Mouse (Mus musculus) kidney, embryonic 16.5 days (tissue): ENCODE measurements around the gene Smyd2. TPM values are rescaled to one million over a fixed set of nuclear protein-coding genes. Genes with fewer than 3 reads are reported as not detected.

Experiments
- ATAC-seq: fragments of 200-750 bp; cut with Nextera tagmentation; 2 replicates; pipeline ENCODE4 v1.8.0; 2017; ENCODE audit warnings: moderate TSS enrichment; ENCODE audit not compliant: low FRiP score, low TSS enrichment
- H3K27ac ChIP-seq: fragments of 300-500 bp; sonication (generic); 2 replicates; pipeline ENCODE4 v1.5.1; 2014; ENCODE audit warnings: low read length
- H3K27me3 ChIP-seq: fragments of 300-500 bp; sonication (generic); 2 replicates; pipeline ENCODE4 v1.6.1; 2014; ENCODE audit warnings: low read length, control low read depth, mixed read lengths; ENCODE audit not compliant: insufficient read depth
- H3K36me3 ChIP-seq: fragments of 300-500 bp; sonication (generic); 2 replicates; pipeline ENCODE4 v1.6.1; 2014; ENCODE audit warnings: low read length, control low read depth, mixed read lengths; ENCODE audit not compliant: insufficient read depth
- H3K4me1 ChIP-seq: fragments of 300-500 bp; sonication (generic); 2 replicates; pipeline ENCODE4 v1.6.1; 2014; ENCODE audit warnings: low read length, control low read depth, mixed read lengths; ENCODE audit not compliant: insufficient read depth
- H3K4me2 ChIP-seq: fragments of 300-500 bp; sonication (generic); replicated peaks from 2 replicates; pipeline ENCODE4 v1.6.1; 2014; ENCODE audit warnings: low read depth, low read length
- H3K4me3 ChIP-seq: fragments of 300-500 bp; sonication (generic); 2 replicates; pipeline ENCODE4 v1.5.1; 2014; ENCODE audit warnings: mild to moderate bottlenecking, low read length
- H3K9ac ChIP-seq: fragments of 300-500 bp; sonication (generic); replicated peaks from 2 replicates; pipeline ENCODE4 v1.6.1; 2014; ENCODE audit warnings: low read length
- H3K9me3 ChIP-seq: fragments of 300-500 bp; sonication (generic); 2 replicates; pipeline ENCODE4 v1.6.1; 2016; ENCODE audit warnings: low read length, control low read depth
- WGBS: fragments of 180-500 bp; shearing (Covaris S2); extraction: QIAGEN DNeasy Blood & Tissue Kit; methylation state at CpG from one replicate; pipeline ENCODE4 v1.1.7; 2014; 5-methylcytosine and 5-hydroxymethylcytosine counted together
- polyA plus RNA-seq: library from polyadenylated mRNA; unstranded; fragments of >200 nt; fragmentation: Nextera tagmentation; extraction: Ambion mirVana; gene quantifications from 2 replicates; pipeline ENCODE4 v1.2.1, GENCODE M21; 2015

Gene Smyd2
- polyA plus RNA-seq, 1 experiment from 2014 or later: 87.6 TPM

GRCm38 (mm10) chr1:189933480-189934202 lies 11.5 kb upstream of the Smyd2 start:
- no peak for ATAC-seq
- Histone ChIP-seq H3K9ac (no peak overlapping the region), H3K27me3 (no peaks in the 10 kb centered on the region), H3K4me2 (no peak overlapping the region), H3K27ac (no peak overlapping the region), H3K4me1 (no peaks in the 10 kb centered on the region), H3K9me3 (no peaks in the 10 kb centered on the region), H3K4me3 (no peak overlapping the region), H3K36me3 (no peaks in the 10 kb centered on the region)
- 80% methylated on average over 9 of the region's 9 CpGs for WGBS

- H3K4me2 ChIP-seq: no peak overlapping the region
- H3K27me3 ChIP-seq: no peaks in the 10 kb centered on the region
- H3K9me3 ChIP-seq: no peaks in the 10 kb centered on the region
- H3K4me1 ChIP-seq: no peaks in the 10 kb centered on the region
- no peak overlapping the region for H3K27ac ChIP-seq
- H3K4me3 ChIP-seq: no peak overlapping the region
- ATAC-seq: no peak
- H3K36me3 ChIP-seq: no peaks in the 10 kb centered on the region
- no peak overlapping the region for H3K9ac ChIP-seq
- 78% methylated on average over 7 of the region's 7 CpGs for whole genome bisulfite sequencing
Measured at GRCm38 (mm10) chr1:189932976-189933375, 10.8 kb upstream of the Smyd2 start.

- no peak for ATAC-seq
- H3K9me3 ChIP-seq: no peaks in the 10 kb centered on the region
- no peak overlapping the region for H3K4me2 ChIP-seq
- no peaks in the 10 kb centered on the region for H3K4me1 ChIP-seq
- no peaks in the 10 kb centered on the region for H3K27me3 ChIP-seq
- H3K4me3 ChIP-seq: no peak overlapping the region
- H3K9ac ChIP-seq: no peak overlapping the region
- WGBS: 67% methylated on average over 12 of the region's 12 CpGs
- no peak overlapping the region for H3K27ac ChIP-seq
- H3K36me3 ChIP-seq: no peaks in the 10 kb centered on the region
Measured at GRCm38 (mm10) chr1:189932190-189932589, 10.0 kb upstream of the Smyd2 start.

- Histone ChIP-seq H3K4me1 (no peaks in the 10 kb centered on the region), H3K27me3 (no peaks in the 10 kb centered on the region), H3K4me3 (no peak overlapping the region), H3K9ac (no peak overlapping the region), H3K4me2 (no peak overlapping the region), H3K9me3 (no peaks in the 10 kb centered on the region), H3K36me3 (no peaks in the 10 kb centered on the region), H3K27ac (no peak overlapping the region)
- WGBS: 62% methylated on average over 4 of the region's 4 CpGs
- no peak for ATAC-seq
Measured at GRCm38 (mm10) chr1:189929896-189930295, 7.7 kb upstream of the Smyd2 start.

- no peaks in the 10 kb centered on the region for H3K27me3 ChIP-seq
Measured at GRCm38 (mm10) chr1:189927644-189928043, 5.5 kb upstream of the Smyd2 start.

GRCm38 (mm10) chr1:189926279-189926678 lies 4.1 kb upstream of the Smyd2 start:
- Histone ChIP-seq H3K4me2 (no peak overlapping the region), H3K27me3 (no peaks in the 10 kb centered on the region), H3K27ac (no peak overlapping the region), H3K9me3 (no peaks in the 10 kb centered on the region), H3K4me3 (no peak overlapping the region), H3K4me1 (peaks cover 12% of the 10 kb centered on the region), H3K36me3 (no peaks in the 10 kb centered on the region), H3K9ac (no peak overlapping the region)
- ATAC-seq: no peak
- WGBS: 59% methylated on average over 8 of the region's 8 CpGs

More at GRCm38 (mm10) chr1:189927644-189928043, 5.5 kb upstream of the Smyd2 start:
- no peaks in the 10 kb centered on the region for H3K36me3 ChIP-seq
- 4% methylated on average over 6 of the region's 6 CpGs for WGBS
- H3K9me3 ChIP-seq: no peaks in the 10 kb centered on the region
- H3K4me1 ChIP-seq: peaks cover 5% of the 10 kb centered on the region
- 0 out of 2 replicates have a peak overlapping the region, but pooled peaks have one; percentile 10 for H3K4me2 ChIP-seq
- H3K4me3 ChIP-seq: no peak overlapping the region
- H3K27ac ChIP-seq: no peak overlapping the region
- H3K9ac ChIP-seq: no peak overlapping the region
- ATAC-seq: no peak; the same call in 1 of the 2 replicates

- ATAC-seq: no peak
- Histone ChIP-seq H3K9ac (no peak overlapping the region), H3K27ac (no peak overlapping the region), H3K4me1 (peaks cover 21% of the 10 kb centered on the region), H3K4me3 (no peak overlapping the region), H3K4me2 (no peak overlapping the region), H3K36me3 (no peaks in the 10 kb centered on the region), H3K9me3 (no peaks in the 10 kb centered on the region), H3K27me3 (no peaks in the 10 kb centered on the region)
- 68% methylated on average over 22 of the region's 22 CpGs for WGBS
Measured at GRCm38 (mm10) chr1:189923871-189924568, 1.9 kb upstream of the Smyd2 start.

GRCm38 (mm10) chr1:189923157-189923556 lies 994 bp upstream of the Smyd2 start:
- Histone ChIP-seq H3K4me3 (no peak overlapping the region), H3K9ac (no peak overlapping the region), H3K4me1 (peaks cover 21% of the 10 kb centered on the region), H3K4me2 (no peak overlapping the region), H3K36me3 (no peaks in the 10 kb centered on the region), H3K27me3 (no peaks in the 10 kb centered on the region), H3K27ac (no peak overlapping the region), H3K9me3 (no peaks in the 10 kb centered on the region)
- no peak for ATAC-seq
- WGBS: 75% methylated on average over 4 of the region's 4 CpGs

GRCm38 (mm10) chr1:189922721-189923120 lies 558 bp upstream of the Smyd2 start:
- Histone ChIP-seq H3K4me3 (peak overlapping the region; percentile 86), H3K9me3 (no peaks in the 10 kb centered on the region), H3K27ac (no peak overlapping the region), H3K4me1 (peaks cover 21% of the 10 kb centered on the region), H3K27me3 (no peaks in the 10 kb centered on the region), H3K9ac (peak overlapping the region; percentile 90), H3K36me3 (no peaks in the 10 kb centered on the region), H3K4me2 (peak overlapping the region; percentile 96)
- WGBS: 15% methylated on average over 9 of the region's 9 CpGs
- no peak for ATAC-seq

GRCm38 (mm10) chr1:189921568-189921817 lies 670 bp downstream of the Smyd2 start:
- Histone ChIP-seq H3K36me3 (no peaks in the 10 kb centered on the region), H3K9ac (peak overlapping the region; percentile 90), H3K9me3 (no peaks in the 10 kb centered on the region), H3K27me3 (no peaks in the 10 kb centered on the region), H3K4me2 (peak overlapping the region; percentile 96), H3K4me3 (peak overlapping the region; percentile 86), H3K4me1 (peaks cover 25% of the 10 kb centered on the region), H3K27ac (peak overlapping the region; percentile 80)
- no peak; the same call in 1 of the 2 replicates for ATAC-seq
- WGBS: 1% methylated on average over 4 of the region's 4 CpGs
